Mouse (Mus musculus) forebrain, embryonic 10.5 days (tissue): ENCODE data around the gene Olfr1020. TPM values are rescaled to one million over a fixed set of nuclear protein-coding genes. Genes with fewer than 3 reads are reported as not detected.

Source experiments
- DNase-seq: peaks from one replicate; pipeline ENCODE4 v3.0.0-alpha.2; 2017; ENCODE audit warnings: low spot score; ENCODE audit errors: extremely low spot score
- H3K27ac ChIP-seq: fragments of 300-500 bp; sonication (generic); 2 replicates; pipeline ENCODE4 v1.5.1; 2016; ENCODE audit warnings: mild to moderate bottlenecking
- H3K27me3 ChIP-seq: fragments of 300-500 bp; sonication (generic); 2 replicates; pipeline ENCODE4 v1.6.1; 2016; ENCODE audit warnings: mild to moderate bottlenecking; ENCODE audit not compliant: poor library complexity, severe bottlenecking
- H3K36me3 ChIP-seq: fragments of 300-500 bp; sonication (generic); replicated peaks from 2 replicates; pipeline ENCODE4 v1.6.1; 2016; ENCODE audit warnings: mild to moderate bottlenecking, moderate library complexity
- H3K4me1 ChIP-seq: fragments of 300-500 bp; sonication (generic); 2 replicates; pipeline ENCODE4 v1.6.1; 2016
- H3K4me3 ChIP-seq: fragments of 300-500 bp; sonication (generic); 2 replicates; pipeline ENCODE4 v1.5.1; 2016; ENCODE audit warnings: mild to moderate bottlenecking, moderate library complexity
- H3K9me3 ChIP-seq: fragments of 300-500 bp; sonication (generic); 2 replicates; pipeline ENCODE4 v1.6.1; 2016; ENCODE audit warnings: mild to moderate bottlenecking, moderate library complexity
- WGBS: fragments of 180-500 bp; shearing (Covaris S2); methylation state at CpG from one replicate; pipeline ENCODE4 v1.1.7; 2016; 5-methylcytosine and 5-hydroxymethylcytosine counted together
- polyA plus RNA-seq: library from polyadenylated mRNA; unstranded; fragments of >200 nt; fragmentation: Nextera tagmentation; extraction: Ambion mirVana; gene quantifications from 2 replicates; pipeline ENCODE4 v1.2.1, GENCODE M21; 2016

Gene Olfr1020
- not detected in 2 replicates for polyA plus RNA-seq

DNA sequence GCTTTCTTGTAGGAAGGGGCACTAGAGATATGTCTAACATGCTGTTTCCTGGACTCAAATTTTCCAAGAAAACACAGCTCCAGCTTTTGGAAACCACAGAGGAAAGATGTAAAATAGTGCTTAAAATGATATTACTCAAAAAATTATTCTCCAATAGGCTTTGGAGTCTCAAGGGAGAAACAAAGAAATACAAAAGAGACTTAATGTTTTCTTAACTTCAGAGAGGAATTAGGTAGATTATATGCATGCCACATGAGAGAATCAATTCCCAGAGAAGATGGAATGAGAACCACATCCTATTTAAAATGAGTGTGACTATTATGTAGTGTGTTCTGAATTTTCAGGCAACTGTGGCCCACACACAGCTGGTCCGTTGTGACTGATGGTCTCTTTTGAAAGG is at the start of gene Olfr1020:
Gene Olfr1020 (plus strand): TSS at position 301 of the 400 bp plus-strand sequence.
- Histone ChIP-seq H3K9me3 (no peaks in the 10 kb centered on the region), H3K4me1 (no peaks in the 10 kb centered on the region), H3K27me3 (no peaks in the 10 kb centered on the region), H3K36me3 (no peaks in the 10 kb centered on the region), H3K27ac (no peak within 1 kb of the TSS), H3K4me3 (no peak within 1 kb of the TSS)
- no peak for DNase-seq
- WGBS, result 73% methylated on average over 1 of the region's 1 CpGs

DNA sequence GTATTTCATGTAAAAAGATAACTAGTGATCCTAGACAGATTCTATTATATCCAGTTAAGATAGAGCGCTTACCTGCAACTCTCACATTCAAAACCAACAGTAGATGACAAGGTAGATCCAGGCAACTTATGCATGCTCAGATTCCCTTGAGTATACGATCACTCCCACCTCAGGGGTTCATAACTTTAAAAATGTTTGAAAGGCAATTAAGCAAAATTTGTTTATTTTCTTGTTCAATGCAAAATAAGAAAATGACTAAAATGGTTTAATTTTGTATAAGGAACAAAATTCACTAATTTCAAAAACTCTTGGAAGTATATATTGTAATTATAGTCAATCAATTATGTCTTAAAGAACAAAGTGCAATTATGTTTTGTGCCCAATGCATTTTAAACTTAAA is 44.4 kb upstream of the Olfr1020 start, which contains the start of gene Olfr1016:
Gene Olfr1016 (minus strand): TSS at position 101 of the 400 bp plus-strand sequence.
- DNase-seq, result no peak
- 93% methylated on average over 2 of the region's 2 CpGs for WGBS
- no peaks in the 10 kb centered on the region for H3K4me1 ChIP-seq
- no peak within 1 kb of the TSS for H3K4me3 ChIP-seq
- H3K9me3 ChIP-seq, result no peaks in the 10 kb centered on the region
- H3K27me3 ChIP-seq, result no peaks in the 10 kb centered on the region
- H3K27ac ChIP-seq, result no peak within 1 kb of the TSS
- H3K36me3 ChIP-seq, result no peaks in the 10 kb centered on the region

DNA sequence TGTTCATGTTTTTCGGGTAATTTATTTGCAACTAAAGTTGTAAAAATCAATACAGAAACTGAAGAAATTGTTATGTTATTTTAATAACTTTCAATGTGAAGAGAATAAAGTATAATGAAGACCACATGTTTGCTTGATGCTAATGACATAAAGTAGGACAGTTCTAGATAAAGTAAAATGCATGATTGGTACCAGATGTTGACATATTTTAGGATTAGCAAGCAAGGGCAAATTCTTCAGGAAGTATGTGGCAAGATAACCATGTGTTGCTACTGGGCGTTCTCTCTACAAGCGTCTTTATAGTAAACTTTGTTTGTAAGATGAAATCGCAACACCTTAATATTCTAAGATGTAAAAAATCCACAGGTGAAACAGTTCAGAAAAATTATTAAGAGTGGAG is 42.3 kb upstream of the Olfr1020 start:
- H3K4me1 ChIP-seq, result no peaks in the 10 kb centered on the region
- H3K27me3 ChIP-seq, result no peaks in the 10 kb centered on the region
- 79% methylated on average over 4 of the region's 4 CpGs for WGBS
- H3K9me3 ChIP-seq, result no peaks in the 10 kb centered on the region
- DNase-seq, result no peak
- H3K36me3 ChIP-seq, result no peaks in the 10 kb centered on the region
- no peak overlapping the region for H3K27ac ChIP-seq
- no peak overlapping the region for H3K4me3 ChIP-seq

DNA sequence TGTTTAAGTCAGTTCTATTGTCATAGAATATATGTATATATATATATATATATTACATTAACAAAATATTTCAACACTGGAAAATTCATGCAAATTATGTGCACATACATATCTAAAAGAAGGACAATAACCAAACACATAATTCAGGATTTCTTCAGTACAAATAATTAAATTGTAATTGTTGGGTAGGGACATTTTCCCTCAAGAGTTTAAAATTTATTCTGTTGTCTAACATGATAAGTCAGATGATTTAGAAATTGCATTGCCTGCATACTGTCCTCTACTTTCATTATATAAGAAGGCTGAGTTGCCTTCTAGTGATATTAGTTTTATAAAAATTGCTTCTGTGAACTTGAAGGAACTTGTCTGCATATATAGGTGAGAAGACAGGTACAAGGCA is 28.7 kb upstream of the Olfr1020 start, which contains the start of gene Olfr1018:
Gene Olfr1018 (plus strand): TSS at position 301 of the 400 bp plus-strand sequence.
- Histone ChIP-seq H3K36me3 (no peaks in the 10 kb centered on the region), H3K4me1 (no peaks in the 10 kb centered on the region), H3K9me3 (no peaks in the 10 kb centered on the region), H3K27me3 (no peaks in the 10 kb centered on the region), H3K4me3 (no peak within 1 kb of the TSS), H3K27ac (no peak within 1 kb of the TSS)
- no peak for DNase-seq

DNA sequence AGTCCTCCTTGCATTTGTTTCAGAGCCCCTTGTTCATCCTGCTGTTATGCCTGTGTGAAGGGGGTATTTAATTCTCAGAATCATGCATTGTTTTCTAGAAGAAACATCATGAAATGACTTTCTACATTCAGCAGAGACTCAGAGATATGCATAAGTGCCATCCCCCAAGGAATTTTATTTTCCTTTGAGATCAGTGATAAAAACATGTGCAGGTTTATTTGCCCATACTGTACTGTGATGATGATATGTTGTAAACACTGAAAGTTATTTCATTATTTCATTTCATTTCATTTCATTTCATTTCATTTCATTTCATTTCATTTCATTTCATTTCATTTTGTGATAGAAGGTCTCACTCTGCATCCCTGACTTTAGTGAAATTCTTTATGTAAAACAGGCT is 1.4 kb upstream of the Olfr1020 start, which contains the start of gene Olfr1019:
Gene Olfr1019 (minus strand): TSS at position 101 of the 400 bp plus-strand sequence.
- Histone ChIP-seq H3K9me3 (no peaks in the 10 kb centered on the region), H3K36me3 (no peaks in the 10 kb centered on the region), H3K4me1 (no peaks in the 10 kb centered on the region), H3K27ac (no peak within 1 kb of the TSS), H3K4me3 (no peak within 1 kb of the TSS), H3K27me3 (no peaks in the 10 kb centered on the region)
- DNase-seq, result no peak

DNA sequence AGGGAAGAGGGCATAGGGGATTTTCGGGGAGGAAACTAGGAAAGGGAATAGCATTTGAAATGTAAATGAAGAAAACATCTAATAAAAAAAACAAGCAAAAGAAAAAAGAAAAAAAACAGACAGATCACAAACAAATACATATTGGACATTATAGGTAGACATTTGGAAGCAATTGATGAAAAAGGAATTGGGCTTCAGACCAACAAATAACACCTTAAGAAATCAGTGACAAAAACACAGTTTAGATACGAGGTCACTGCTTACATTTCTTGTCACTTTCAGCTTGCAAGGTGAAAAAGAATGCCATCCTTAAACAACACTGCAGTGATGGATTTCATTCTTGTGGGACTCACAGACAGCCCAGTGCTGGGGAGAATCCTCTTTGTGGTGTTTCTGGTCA is 21.5 kb downstream of the Olfr1020 start, which contains the start of gene Olfr1022:
Gene Olfr1022 (plus strand): TSS at position 301 of the 400 bp plus-strand sequence.
- DNase-seq, result no peak
- H3K4me3 ChIP-seq, result no peak within 1 kb of the TSS
- no peaks in the 10 kb centered on the region for H3K36me3 ChIP-seq
- H3K9me3 ChIP-seq, result no peaks in the 10 kb centered on the region
- WGBS, result 72% methylated on average over 2 of the region's 2 CpGs
- no peak within 1 kb of the TSS for H3K27ac ChIP-seq
- no peaks in the 10 kb centered on the region for H3K4me1 ChIP-seq
- H3K27me3 ChIP-seq, result no peaks in the 10 kb centered on the region

DNA sequence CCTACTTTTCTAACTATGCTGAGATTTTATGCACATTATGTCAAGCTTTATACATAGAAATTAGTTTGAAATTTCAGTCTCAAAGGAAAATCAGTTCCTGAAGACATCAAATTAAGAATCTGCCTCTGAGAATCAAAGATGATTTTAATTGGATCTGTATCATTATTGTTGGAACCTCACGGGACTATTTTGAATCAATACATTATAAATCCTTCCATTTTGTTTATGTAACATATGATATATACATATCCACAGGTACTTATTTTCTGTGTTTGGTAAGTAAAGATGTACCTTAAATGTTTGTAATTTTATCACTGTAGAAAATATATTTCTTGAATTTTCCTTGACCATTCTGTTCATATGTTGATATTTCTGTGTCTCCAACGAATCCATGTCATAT is 38.5 kb downstream of the Olfr1020 start, which contains the start of gene Olfr1023:
Gene Olfr1023 (plus strand): TSS at position 301 of the 400 bp plus-strand sequence.
- H3K9me3 ChIP-seq, result no peaks in the 10 kb centered on the region
- 76% methylated on average over 2 of the region's 2 CpGs for whole genome bisulfite sequencing

More for the DNA sequence above, 38.5 kb downstream of the Olfr1020 start, which contains the start of gene Olfr1023:
- Histone ChIP-seq H3K4me3 (no peak within 1 kb of the TSS), H3K27me3 (no peaks in the 10 kb centered on the region), H3K36me3 (no peaks in the 10 kb centered on the region), H3K27ac (no peak within 1 kb of the TSS), H3K4me1 (no peaks in the 10 kb centered on the region)
- DNase-seq, result no peak

Other genes starting within 250 kb of the Olfr1020 start
- not detected in 2 replicates for gene Olfr1000, start 235.1 kb upstream of the Olfr1020 start, polyA plus RNA-seq
- gene Olfr1002, start 196.3 kb upstream of the Olfr1020 start, polyA plus RNA-seq, result not detected in 2 replicates
- gene Olfr154, start 182.6 kb upstream of the Olfr1020 start, polyA plus RNA-seq, result not detected in 2 replicates
- not detected in 2 replicates for gene Olfr1006, start 168.3 kb upstream of the Olfr1020 start, polyA plus RNA-seq
- gene Olfr1008, start 157.6 kb upstream of the Olfr1020 start, polyA plus RNA-seq, result not detected in 2 replicates
- not detected in 2 replicates for gene Olfr1009, start 131.6 kb upstream of the Olfr1020 start, polyA plus RNA-seq
- gene Olfr1012, start 84.3 kb upstream of the Olfr1020 start, polyA plus RNA-seq, result not detected in 2 replicates
- gene Olfr1013, start 79.9 kb upstream of the Olfr1020 start, polyA plus RNA-seq, result not detected in 2 replicates
- not detected in 2 replicates for gene Olfr1014, start 74.3 kb upstream of the Olfr1020 start, polyA plus RNA-seq
- gene Olfr1015, start 65.0 kb upstream of the Olfr1020 start, polyA plus RNA-seq, result not detected in 2 replicates
- gene Olfr1016, start 44.5 kb upstream of the Olfr1020 start, polyA plus RNA-seq, result not detected in 2 replicates
- not detected in 2 replicates for gene Olfr1018, start 28.6 kb upstream of the Olfr1020 start, polyA plus RNA-seq
- not detected in 2 replicates for gene Olfr1019, start 1.5 kb upstream of the Olfr1020 start, polyA plus RNA-seq
- not detected in 2 replicates for gene Olfr1022, start 21.6 kb downstream of the Olfr1020 start, polyA plus RNA-seq
- not detected in 2 replicates for gene Olfr1023, start 38.6 kb downstream of the Olfr1020 start, polyA plus RNA-seq
- gene Olfr1024, start 58.0 kb downstream of the Olfr1020 start, polyA plus RNA-seq, result not detected in 2 replicates
- not detected in 2 replicates for gene Olfr1025-ps1, start 68.2 kb downstream of the Olfr1020 start, polyA plus RNA-seq
- not detected in 2 replicates for gene Olfr1026, start 74.5 kb downstream of the Olfr1020 start, polyA plus RNA-seq
- gene Olfr1028, start 103.4 kb downstream of the Olfr1020 start, polyA plus RNA-seq, result not detected in 2 replicates
- gene Olfr1029, start 126.9 kb downstream of the Olfr1020 start, polyA plus RNA-seq, result not detected in 2 replicates
- not detected in 2 replicates for gene Olfr1030, start 132.2 kb downstream of the Olfr1020 start, polyA plus RNA-seq
- not detected in 2 replicates for gene Olfr1031, start 143.3 kb downstream of the Olfr1020 start, polyA plus RNA-seq
- gene Olfr1032, start 158.5 kb downstream of the Olfr1020 start, polyA plus RNA-seq, result not detected in 2 replicates
- not detected in 2 replicates for gene Olfr1033, start 173.6 kb downstream of the Olfr1020 start, polyA plus RNA-seq
- not detected in 2 replicates for gene Olfr1034, start 198.8 kb downstream of the Olfr1020 start, polyA plus RNA-seq
- gene Olfr1036, start 227.0 kb downstream of the Olfr1020 start, polyA plus RNA-seq, result not detected in 2 replicates
- not detected in 2 replicates for gene Olfr1037, start 240.4 kb downstream of the Olfr1020 start, polyA plus RNA-seq